Mouse (Mus musculus) MEL (cell line): ENCODE data around the gene Celf2. TPM values are rescaled to one million over a fixed set of nuclear protein-coding genes. Genes with fewer than 3 reads are reported as not detected.

Experiments used
- DNase-seq: peaks from one replicate; pipeline ENCODE4 v3.0.0; 2011; ENCODE audit warnings: low read depth, low spot score
- H3K27ac ChIP-seq: 2 replicates; pipeline ENCODE4 v1.5.1; 2012; ENCODE audit warnings: low read depth, mild to moderate bottlenecking, control low read depth, low read length, moderate library complexity; ENCODE audit not compliant: control insufficient read depth
- H3K27me3 ChIP-seq, 2 experiments: fragments of 150-350 bp in 1 of 2; sonication (generic) in 1 of 2; 2 replicates each; pipeline ENCODE4 v1.6.1; 2012; ENCODE audit warnings: low read length in 2 of 2, mild to moderate bottlenecking in 2 of 2, improper control_type of control experiment in 1 of 2, moderate library complexity in 1 of 2; ENCODE audit not compliant: insufficient read depth in 2 of 2, control insufficient read depth in 1 of 2
- H3K36me3 ChIP-seq, 2 experiments: 2 replicates each; pipeline ENCODE4 v1.6.1; 2012 to 2014; ENCODE audit warnings: low read length in 2 of 2, improper control_type of control experiment in 1 of 2, inconsistent platforms in 1 of 2, mild to moderate bottlenecking in 1 of 2; ENCODE audit not compliant: insufficient read depth in 2 of 2, control insufficient read depth in 1 of 2
- H3K4me1 ChIP-seq, 2 experiments: fragments of 150-350 bp in 1 of 2; sonication (generic) in 1 of 2; 2 replicates each; pipeline ENCODE4 v1.6.1; 2012; ENCODE audit warnings: low read length in 2 of 2, improper control_type of control experiment in 1 of 2, mild to moderate bottlenecking in 1 of 2; ENCODE audit not compliant: insufficient read depth in 2 of 2, control insufficient read depth in 1 of 2
- H3K4me3 ChIP-seq, 2 experiments: fragments of 150-350 bp in 1 of 2; sonication (generic) in 1 of 2; 2 replicates each; pipeline ENCODE4 v1.5.1; 2012; ENCODE audit warnings: low read depth in 2 of 2, low read length in 2 of 2, mild to moderate bottlenecking in 2 of 2, moderate library complexity in 2 of 2, control low read depth in 1 of 2, improper control_type of control experiment in 1 of 2; ENCODE audit not compliant: control insufficient read depth in 1 of 2, insufficient read depth in 1 of 2
- H3K79me2 ChIP-seq: 2 replicates; pipeline ENCODE4 v1.6.1; 2012; ENCODE audit warnings: mild to moderate bottlenecking, low read length, moderate library complexity; ENCODE audit not compliant: control insufficient read depth, poor library complexity, insufficient read depth
- H3K9ac ChIP-seq: 2 replicates; pipeline ENCODE4 v1.6.1; 2012; ENCODE audit warnings: low read depth, mild to moderate bottlenecking, control low read depth, low read length, moderate library complexity; ENCODE audit not compliant: control insufficient read depth, poor library complexity, severe bottlenecking
- H3K9me3 ChIP-seq: fragments of 150-350 bp; sonication (generic); replicated peaks from 2 replicates; pipeline ENCODE4 v1.6.1; 2012; ENCODE audit warnings: mild to moderate bottlenecking, low read length, improper control_type of control experiment, moderate library complexity; ENCODE audit not compliant: insufficient read depth
- BHLHE40 ChIP-seq: IDR thresholded peaks from 2 replicates; pipeline ENCODE4 v1.6.1; 2012; ENCODE audit warnings: low read depth, mild to moderate bottlenecking, inconsistent platforms, low read length, improper control_type of control experiment, borderline replicate concordance
- CHD2 ChIP-seq: IDR thresholded peaks from 2 replicates; pipeline ENCODE4 v1.6.1; 2011; ENCODE audit warnings: low read length, improper control_type of control experiment
- E2F4 ChIP-seq: IDR thresholded peaks from 2 replicates; pipeline ENCODE4 v1.6.1; 2011; ENCODE audit warnings: low read depth, low read length, improper control_type of control experiment, borderline replicate concordance
- GABPA ChIP-seq: IDR thresholded peaks from 2 replicates; pipeline ENCODE4 v1.6.1; 2012; ENCODE audit warnings: low read depth, mild to moderate bottlenecking, inconsistent platforms, low read length, improper control_type of control experiment, moderate library complexity
- GATA1 ChIP-seq: IDR thresholded peaks from 2 replicates; pipeline ENCODE4 v1.6.1; 2011; ENCODE audit warnings: low read depth, low read length, improper control_type of control experiment
- HCFC1 ChIP-seq: IDR thresholded peaks from 2 replicates; pipeline ENCODE4 v1.6.1; 2012; ENCODE audit warnings: low read depth, mild to moderate bottlenecking, inconsistent platforms, low read length, improper control_type of control experiment, moderate library complexity
- JUND ChIP-seq: IDR thresholded peaks from 2 replicates; pipeline ENCODE4 v1.6.1; 2011; ENCODE audit warnings: low read depth, mild to moderate bottlenecking, improper control_type of control experiment, low read length
- KAT2A ChIP-seq: conservative IDR thresholded peaks from 2 replicates; pipeline ENCODE4 v1.6.1; 2012; ENCODE audit warnings: low read depth, low read length, improper control_type of control experiment, inconsistent platforms
- MAFK ChIP-seq: IDR thresholded peaks from 2 replicates; pipeline ENCODE4 v1.6.1; 2011; ENCODE audit warnings: low read depth, mild to moderate bottlenecking, low read length, improper control_type of control experiment, borderline replicate concordance
- MAX ChIP-seq: IDR thresholded peaks from 2 replicates; pipeline ENCODE4 v1.6.1; 2011; ENCODE audit warnings: low read length, improper control_type of control experiment
- POLR2AphosphoS2 ChIP-seq: IDR thresholded peaks from 2 replicates; pipeline ENCODE4 v1.6.1; 2011; ENCODE audit warnings: low read length, improper control_type of control experiment
- RCOR1 ChIP-seq: IDR thresholded peaks from 2 replicates; pipeline ENCODE4 v1.6.1; 2012; ENCODE audit warnings: low read depth, mild to moderate bottlenecking, inconsistent platforms, low read length, improper control_type of control experiment
- SIN3A ChIP-seq: IDR thresholded peaks from 2 replicates; pipeline ENCODE4 v1.6.1; 2012; ENCODE audit warnings: low read length, improper control_type of control experiment, inconsistent platforms
- TAL1 ChIP-seq: IDR thresholded peaks from 2 replicates; pipeline ENCODE4 v1.6.1; 2012; ENCODE audit warnings: mild to moderate bottlenecking, inconsistent platforms, low read length, moderate library complexity, mixed read lengths
- TBP ChIP-seq: IDR thresholded peaks from 2 replicates; pipeline ENCODE4 v1.8.0; 2011; ENCODE audit warnings: low read depth, low read length, improper control_type of control experiment
- TCF12 ChIP-seq: IDR thresholded peaks from 2 replicates; pipeline ENCODE4 v1.6.1; 2014; ENCODE audit warnings: low read depth, mild to moderate bottlenecking, inconsistent platforms, low read length, improper control_type of control experiment, moderate library complexity
- USF1 ChIP-seq: IDR thresholded peaks from 2 replicates; pipeline ENCODE4 v1.6.1; 2014; ENCODE audit warnings: low read depth, mild to moderate bottlenecking, inconsistent platforms, low read length, improper control_type of control experiment, moderate library complexity
- ZC3H11A ChIP-seq: IDR thresholded peaks from 2 replicates; pipeline ENCODE4 v1.6.1; 2012; ENCODE audit warnings: low read depth, mild to moderate bottlenecking, inconsistent platforms, low read length, improper control_type of control experiment
- ZMIZ1 ChIP-seq: IDR thresholded peaks from 2 replicates; pipeline ENCODE4 v1.6.1; 2012; ENCODE audit warnings: low read depth, mild to moderate bottlenecking, inconsistent platforms, low read length, improper control_type of control experiment, moderate library complexity
- polyA plus RNA-seq, 2 experiments: library from polyadenylated mRNA; stranded (reverse) in 1 of 2; unstranded in 1 of 2; fragments of >175 nt in 1 of 2; fragments of >200 nt in 1 of 2; gene quantifications; 2 replicates each; pipeline versions ENCODE4 v1.2.1 to v1.2.4; 2012; ENCODE audit warnings: low replicate concordance in 2 of 2, low read depth in 1 of 2; ENCODE audit not compliant: insufficient read length in 2 of 2, insufficient read depth in 1 of 2, missing spikeins in 1 of 2
- total RNA-seq: library from RNA; depleted of rRNA; stranded (reverse); fragments of 300-350 nt; gene quantifications from 2 replicates; pipeline ENCODE4 v1.2.3, GENCODE M21; 2012

The Celf2 gene
- total and polyA plus RNA-seq, 3 experiments = 8.9 to 16.7 TPM; not detected in 1

DNA sequence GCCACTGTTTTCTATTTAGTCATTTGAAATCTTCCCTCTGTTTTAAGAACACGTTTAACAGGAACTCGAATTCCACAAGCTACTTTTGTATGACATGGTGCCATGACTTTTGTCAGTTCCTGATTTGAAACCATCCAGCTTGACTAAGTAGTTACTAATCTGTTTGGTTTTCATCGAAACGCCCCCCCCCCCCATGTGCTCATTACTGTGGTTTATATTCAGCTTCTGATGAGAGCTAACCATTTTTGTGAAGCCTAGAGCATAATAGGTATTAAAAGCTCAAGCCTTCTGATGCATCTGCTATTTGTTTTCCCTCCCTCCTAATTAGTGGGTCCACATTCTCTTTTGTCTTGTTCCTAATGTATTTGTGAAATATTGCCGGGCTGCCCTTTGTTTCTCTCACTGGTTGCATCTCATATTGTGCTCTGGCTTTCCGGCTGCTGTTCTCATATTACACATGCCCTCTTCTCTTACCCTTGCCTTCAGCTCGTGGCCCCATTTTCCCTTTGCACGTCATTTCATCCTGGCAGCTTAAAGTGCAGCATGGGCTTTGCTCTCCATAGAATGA lies 166.4 kb downstream of the Celf2 start:
- no peaks in the 10 kb centered on the region for H3K79me2 ChIP-seq
- no peaks in the 10 kb centered on the region for H3K9me3 ChIP-seq
- no peak overlapping the region for H3K27ac ChIP-seq
- no peak overlapping the region for H3K4me3 ChIP-seq
- H3K27me3 ChIP-seq = no peaks in the 10 kb centered on the region
- H3K4me1 ChIP-seq = no peaks in the 10 kb centered on the region
- DNase-seq = no peak
- no peaks in the 10 kb centered on the region for H3K36me3 ChIP-seq
- no peak overlapping the region for H3K9ac ChIP-seq
- TF ChIP-seq TAL1 (no peak), HCFC1 (no peak), TCF12 (no peak), SIN3A (no peak), RCOR1 (no peak), TBP (no peak), MAX (no peak)

DNA sequence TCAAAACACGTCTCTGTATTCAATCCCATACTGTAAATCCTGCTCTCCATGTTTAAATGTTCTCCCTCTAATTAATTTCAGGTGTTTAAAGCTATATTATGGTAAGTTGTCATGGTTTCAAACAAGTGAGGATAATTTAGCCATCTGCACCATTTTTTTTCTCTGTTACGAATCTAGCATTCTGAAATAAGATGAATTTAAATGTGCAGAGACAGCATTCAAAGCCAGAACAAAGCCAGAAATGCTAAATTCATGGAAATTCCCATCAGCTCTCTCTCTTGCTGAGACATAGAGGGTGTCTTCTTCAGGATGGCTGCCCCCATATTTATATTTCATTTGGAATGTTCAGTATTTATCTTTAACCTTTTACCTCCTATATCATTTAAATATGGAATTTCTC lies 174.5 kb downstream of the Celf2 start:
- Histone ChIP-seq H3K79me2 (no peaks in the 10 kb centered on the region), H3K36me3 (no peaks in the 10 kb centered on the region), H3K27ac (no peak overlapping the region), H3K27me3 (no peaks in the 10 kb centered on the region), H3K4me1 (no peaks in the 10 kb centered on the region), H3K9me3 (no peaks in the 10 kb centered on the region), H3K4me3 (no peak overlapping the region), H3K9ac (no peak overlapping the region)
- TF ChIP-seq JUND = no peak
- TF ChIP-seq SIN3A = no peak
- TF ChIP-seq KAT2A = no peak
- no peak for TF ChIP-seq E2F4
- TF ChIP-seq CHD2 = no peak
- TF ChIP-seq BHLHE40 = no peak
- no peak for TF ChIP-seq TBP
- no peak for TF ChIP-seq MAFK
- no peak for TF ChIP-seq POLR2AphosphoS2
- TF ChIP-seq GATA1 = no peak
- TF ChIP-seq GABPA = no peak
- TF ChIP-seq ZMIZ1 = no peak
- TF ChIP-seq TCF12 = no peak
- TF ChIP-seq RCOR1 = no peak
- TF ChIP-seq USF1 = no peak
- TF ChIP-seq ZC3H11A = no peak
- no peak for DNase-seq
